Comparison of ENCODE assay signal across 35 mouse cellular contexts in genomic region chr3:100014110-100014509, GRCm38 (mm10).
"Had no signal": no experiment of that assay in that cellular context is flagged by ENCODE, and none has a peak within 500 bp of the region (broad histone marks: within the 10 kb centered on the region; RNA-seq: fewer than 3 reads in every experiment).

No protein-coding gene starts in this region.

- H3K27me3 ChIP-seq: heart, embryonic 12.5 days; heart, embryonic 13.5 days; heart, embryonic 15.5 days; hindbrain, embryonic 12.5 days; hindbrain, embryonic 13.5 days; hindbrain, embryonic 15.5 days; intestine, embryonic 15.5 days; kidney, embryonic 15.5 days had no signal

- H3K9me3 ChIP-seq: heart, embryonic 10.5 days; heart, embryonic 12.5 days; heart, embryonic 15.5 days; hindbrain, embryonic 10.5 days; hindbrain, embryonic 12.5 days; hindbrain, embryonic 13.5 days; intestine, embryonic 15.5 days; kidney, embryonic 15.5 days had no signal

- H3K36me3 ChIP-seq: heart, embryonic 10.5 days; heart, embryonic 12.5 days; heart, embryonic 13.5 days; heart, embryonic 15.5 days; hindbrain, embryonic 10.5 days; hindbrain, embryonic 12.5 days; hindbrain, embryonic 13.5 days; hindbrain, embryonic 15.5 days; intestine, embryonic 15.5 days; kidney, embryonic 15.5 days had no signal

- H3K27ac ChIP-seq: heart, embryonic 10.5 days; heart, embryonic 13.5 days; heart, embryonic 15.5 days; hindbrain, embryonic 10.5 days; hindbrain, embryonic 12.5 days; hindbrain, embryonic 13.5 days; hindbrain, embryonic 14.5 days; hindbrain, embryonic 15.5 days; hindbrain, postnatal 0 days; intestine, embryonic 15.5 days; kidney, embryonic 15.5 days; kidney, postnatal 0 days; layer of hippocampus, adult 2 months had no signal

- ATAC-seq: hindbrain, embryonic 16.5 days; hindbrain, postnatal 0 days; inflammation-experienced regulatory T-cells, adult 6 months; intestine, embryonic 15.5 days; intestine, embryonic 16.5 days; intestine, postnatal 0 days had no signal

- H3K4me1 ChIP-seq: heart, embryonic 10.5 days; heart, embryonic 12.5 days; heart, embryonic 13.5 days; heart, embryonic 15.5 days; hindbrain, embryonic 10.5 days; hindbrain, embryonic 12.5 days; hindbrain, embryonic 13.5 days; hindbrain, embryonic 15.5 days; intestine, embryonic 15.5 days; kidney, embryonic 15.5 days had no signal

- H3K9ac ChIP-seq: heart, embryonic 12.5 days; heart, embryonic 13.5 days; heart, embryonic 15.5 days; hindbrain, embryonic 12.5 days; hindbrain, embryonic 13.5 days; hindbrain, embryonic 14.5 days; hindbrain, embryonic 15.5 days; intestine, embryonic 15.5 days; kidney, embryonic 15.5 days had no signal

- DNase-seq: heart, postnatal 10 days; heart, postnatal 14 days; heart, postnatal 36 days; heart, postnatal 4 days; kidney, adult 11 months; kidney, adult 18-20 months; kidney, adult 2 months; kidney, adult 8-10 months; kidney, adult 9 months; kidney, postnatal 10 days; kidney, postnatal 14 days; kidney, postnatal 25 days; kidney, postnatal 36 days; kidney, postnatal 4 days; layer of hippocampus, adult 9-11 months; layer of hippocampus, postnatal 36 days had no signal

- H3K4me3 ChIP-seq: heart, embryonic 10.5 days; heart, embryonic 12.5 days; heart, embryonic 13.5 days; heart, embryonic 15.5 days; hindbrain, embryonic 10.5 days; hindbrain, embryonic 12.5 days; hindbrain, embryonic 13.5 days; hindbrain, embryonic 15.5 days; intestine, embryonic 15.5 days; kidney, embryonic 15.5 days; layer of hippocampus, adult 2 months had no signal

- H3K4me2 ChIP-seq: heart, embryonic 11.5 days; heart, embryonic 12.5 days; heart, embryonic 13.5 days; heart, embryonic 15.5 days; hindbrain, embryonic 12.5 days; hindbrain, embryonic 13.5 days; hindbrain, embryonic 14.5 days; hindbrain, embryonic 15.5 days; intestine, embryonic 15.5 days; kidney, embryonic 15.5 days had no signal
